Mouse (Mus musculus) splenic B cell, adult 2 months (primary cell): ENCODE measurements around the gene Scfd2.

Experiments
- DNase-seq: peaks from one replicate; pipeline ENCODE4 v3.0.0-alpha.2; 2011; ENCODE audit warnings: low read depth, low spot score
- H3K27me3 ChIP-seq: 2 replicates; pipeline ENCODE4 v1.6.1; 2012; ENCODE audit warnings: mild to moderate bottlenecking, low read length, moderate library complexity, mixed read lengths; ENCODE audit not compliant: control insufficient read depth, poor library complexity, insufficient read depth, severe bottlenecking
- H3K36me3 ChIP-seq: 2 replicates; pipeline ENCODE4 v1.6.1; 2012; ENCODE audit warnings: mild to moderate bottlenecking, low read length, moderate library complexity, mixed read lengths; ENCODE audit not compliant: control insufficient read depth, poor library complexity, insufficient read depth, severe bottlenecking

Gene Scfd2

DNA sequence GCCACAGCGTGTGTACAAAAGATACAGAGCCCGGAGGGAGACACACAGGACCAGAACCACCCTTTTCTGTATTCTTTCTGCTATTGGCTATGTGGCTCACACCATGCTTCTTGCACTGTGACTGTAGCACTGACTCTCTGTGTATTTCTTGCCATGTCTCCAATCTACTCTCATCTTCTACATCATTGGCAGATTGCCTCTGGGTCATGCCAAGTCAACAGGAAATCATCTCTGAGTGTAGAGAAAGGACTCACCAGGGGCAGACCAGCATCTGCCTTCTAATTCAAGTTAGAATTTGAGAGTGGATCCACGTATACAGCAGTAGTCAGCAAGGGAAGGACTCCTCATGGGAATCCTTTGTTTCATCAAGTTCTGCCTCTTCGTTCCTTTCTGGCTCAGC is 308.9 kb downstream of the Scfd2 start:
- DNase-seq, result no peak
- Histone ChIP-seq H3K36me3 (no peaks in the 10 kb centered on the region), H3K27me3 (no peaks in the 10 kb centered on the region)

- no peaks in the 10 kb centered on the region for H3K36me3 ChIP-seq
- no peaks in the 10 kb centered on the region for H3K27me3 ChIP-seq
- no peak for DNase-seq
These were observed 313.0 kb downstream of the Scfd2 start for GRCm38 (mm10) chr5:74218524-74218923.

- Histone ChIP-seq H3K27me3 (no peaks in the 10 kb centered on the region), H3K36me3 (no peaks in the 10 kb centered on the region)
- DNase-seq, result no peak
These were observed 316.4 kb downstream of the Scfd2 start for GRCm38 (mm10) chr5:74215125-74215524.

- H3K27me3 ChIP-seq, result no peaks in the 10 kb centered on the region
- H3K36me3 ChIP-seq, result no peaks in the 10 kb centered on the region
- no peak for DNase-seq
These were observed 317.0 kb downstream of the Scfd2 start for GRCm38 (mm10) chr5:74214501-74215110.

- Histone ChIP-seq H3K36me3 (no peaks in the 10 kb centered on the region), H3K27me3 (no peaks in the 10 kb centered on the region)
- DNase-seq, result no peak
These were observed 320.2 kb downstream of the Scfd2 start for GRCm38 (mm10) chr5:74211346-74211745.

- no peak for DNase-seq
- Histone ChIP-seq H3K27me3 (no peaks in the 10 kb centered on the region), H3K36me3 (no peaks in the 10 kb centered on the region)
These were observed 321.9 kb downstream of the Scfd2 start for GRCm38 (mm10) chr5:74209640-74210039.

GRCm38 (mm10) chr5:74208438-74208837 is 323.1 kb downstream of the Scfd2 start:
- Histone ChIP-seq H3K27me3 (no peaks in the 10 kb centered on the region), H3K36me3 (no peaks in the 10 kb centered on the region)
- DNase-seq, result no peak

- H3K27me3 ChIP-seq, result no peaks in the 10 kb centered on the region
- no peak for DNase-seq
These were observed 324.4 kb downstream of the Scfd2 start for GRCm38 (mm10) chr5:74207209-74207608.

DNA sequence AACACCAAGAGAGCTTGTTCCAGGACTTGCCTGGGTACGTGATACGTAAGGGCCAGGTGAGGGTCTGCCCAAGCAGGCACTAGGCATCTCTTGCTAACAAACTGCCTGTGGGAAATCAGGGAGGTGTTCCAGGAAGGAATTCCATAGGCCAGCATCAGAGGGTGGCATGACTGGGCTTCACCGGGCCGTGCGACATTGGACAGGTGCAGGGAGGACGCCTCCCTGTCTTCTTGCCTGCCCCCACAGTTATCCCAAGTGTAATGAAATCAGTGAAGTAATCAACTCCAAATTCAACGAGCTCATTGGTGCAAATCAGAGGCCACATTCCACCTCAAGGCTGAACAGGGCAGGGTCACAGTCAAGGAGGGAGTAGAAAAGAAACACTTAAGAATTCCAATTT is 324.9 kb downstream of the Scfd2 start:
- no peaks in the 10 kb centered on the region for H3K27me3 ChIP-seq

More at GRCm38 (mm10) chr5:74207209-74207608, 324.4 kb downstream of the Scfd2 start:
- H3K36me3 ChIP-seq, result no peaks in the 10 kb centered on the region

GRCm38 (mm10) chr5:74206038-74206437 is 325.5 kb downstream of the Scfd2 start:
- DNase-seq, result no peak
- Histone ChIP-seq H3K27me3 (no peaks in the 10 kb centered on the region), H3K36me3 (no peaks in the 10 kb centered on the region)

More for the DNA sequence above, 324.9 kb downstream of the Scfd2 start:
- no peak for DNase-seq
- H3K36me3 ChIP-seq, result no peaks in the 10 kb centered on the region

DNA sequence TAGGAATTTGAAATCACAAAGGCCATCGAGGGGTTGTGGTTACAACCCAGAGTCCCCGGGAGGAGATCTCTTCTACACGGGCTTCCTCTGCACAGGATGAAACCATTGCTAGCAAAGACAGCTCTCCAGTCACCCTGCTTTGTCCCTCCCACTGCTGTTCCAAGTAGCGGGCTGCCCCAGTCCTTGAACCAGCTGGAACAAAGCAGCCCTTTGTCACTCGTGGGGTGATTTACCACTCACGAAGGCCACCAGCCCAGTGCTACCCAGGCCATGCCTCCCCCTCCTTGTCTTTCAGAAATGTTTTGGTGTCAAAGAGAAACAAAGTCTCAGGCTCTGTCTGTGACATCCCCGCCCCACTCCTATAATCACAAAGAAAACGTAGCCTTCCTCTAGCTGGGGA is 326.1 kb downstream of the Scfd2 start:
- Histone ChIP-seq H3K36me3 (no peaks in the 10 kb centered on the region), H3K27me3 (no peaks in the 10 kb centered on the region)
- no peak for DNase-seq

DNA sequence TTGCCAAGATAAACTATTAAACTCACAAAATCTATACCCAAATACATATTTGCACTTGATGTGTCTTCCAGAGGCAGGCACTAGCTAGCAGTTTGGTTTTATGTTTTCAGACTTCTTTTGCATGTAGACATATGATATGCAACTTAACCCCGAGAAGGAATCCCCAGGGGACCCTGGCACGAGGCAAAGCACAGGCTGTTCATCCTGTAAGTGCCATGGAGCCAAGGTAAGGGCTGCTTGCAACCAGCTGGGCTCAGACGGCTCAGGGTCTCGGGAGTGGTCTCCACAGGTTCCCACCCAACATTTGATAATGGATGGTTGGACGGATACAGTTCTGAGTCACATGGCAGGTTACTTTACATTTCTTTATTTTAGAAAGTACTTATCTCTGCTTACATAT is 327.1 kb downstream of the Scfd2 start:
- no peaks in the 10 kb centered on the region for H3K27me3 ChIP-seq
- no peaks in the 10 kb centered on the region for H3K36me3 ChIP-seq
- DNase-seq, result no peak

GRCm38 (mm10) chr5:74202515-74202914 is 329.0 kb downstream of the Scfd2 start:
- DNase-seq, result no peak
- Histone ChIP-seq H3K36me3 (no peaks in the 10 kb centered on the region), H3K27me3 (no peaks in the 10 kb centered on the region)

DNA sequence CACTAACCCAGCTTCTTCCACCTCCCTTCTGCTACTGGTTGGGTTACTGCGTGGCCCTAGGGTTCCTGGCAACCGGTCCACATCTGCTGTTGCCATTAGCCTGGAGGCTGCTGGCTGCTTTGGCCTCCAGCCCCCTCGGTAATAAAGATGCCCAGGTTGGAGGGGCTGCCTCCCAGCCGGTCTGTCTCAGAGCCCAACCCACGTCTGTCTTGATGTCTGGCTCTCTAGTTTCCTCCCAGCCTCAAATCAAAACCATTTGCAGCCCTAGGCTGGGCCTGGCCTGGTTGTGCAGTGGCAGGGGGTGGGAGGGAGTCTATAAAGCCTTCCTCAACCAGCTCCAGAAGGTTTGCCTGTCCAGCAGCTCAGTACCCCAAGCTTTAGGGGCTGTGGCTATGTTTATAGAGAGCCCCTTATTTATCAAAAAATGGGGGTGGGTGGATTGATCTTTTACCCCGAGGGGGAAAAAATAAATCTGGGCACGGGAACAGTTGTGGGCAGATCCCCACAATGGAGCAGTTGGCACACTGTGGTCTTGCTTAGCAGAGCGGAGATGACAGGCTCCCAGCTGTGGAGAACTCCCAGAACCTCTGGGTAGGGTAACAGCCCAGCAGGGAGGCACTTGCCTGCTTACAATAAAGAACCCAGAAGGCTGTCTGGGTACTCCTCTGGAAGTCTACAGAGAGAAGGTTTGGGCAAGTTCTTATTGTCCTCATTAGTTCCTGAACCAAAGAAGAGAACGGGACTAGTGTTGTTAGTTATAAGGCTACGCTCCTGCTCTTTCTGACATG is 329.8 kb downstream of the Scfd2 start:
- no peak for DNase-seq
- Histone ChIP-seq H3K27me3 (no peaks in the 10 kb centered on the region), H3K36me3 (no peaks in the 10 kb centered on the region)

DNA sequence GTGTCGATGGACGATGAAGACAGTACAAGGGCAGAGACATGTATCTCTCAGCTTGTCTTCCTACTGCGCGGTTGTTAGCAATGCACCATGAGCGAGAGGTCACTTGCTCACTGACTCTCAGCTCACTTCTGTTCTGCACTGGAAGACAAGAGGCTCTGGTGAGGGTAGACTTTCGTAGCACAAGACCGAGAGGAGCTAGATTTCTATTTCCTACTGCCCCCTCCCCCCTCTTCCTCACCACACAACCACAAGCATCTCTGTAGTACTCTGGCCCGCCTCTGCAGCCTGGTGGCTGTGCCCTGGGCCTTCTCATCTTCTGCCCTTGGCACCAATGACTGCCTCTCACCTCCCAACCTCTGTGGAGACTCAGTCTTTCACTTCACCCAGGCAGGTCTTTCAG is 331.1 kb downstream of the Scfd2 start:
- Histone ChIP-seq H3K36me3 (no peaks in the 10 kb centered on the region), H3K27me3 (no peaks in the 10 kb centered on the region)
- DNase-seq, result no peak
